Mouse (Mus musculus) megakaryocyte, embryonic 14.5 days (primary cell): ENCODE data around the gene Gm9376. TPM values are rescaled to one million over a fixed set of nuclear protein-coding genes. Genes with fewer than 3 reads are reported as not detected.
A peak's percentile ranks its signal among the peaks of the same experiment; 100 is the strongest.

Experiments
- H3K27me3 ChIP-seq: replicated peaks from 2 replicates; pipeline ENCODE3; 2012; ENCODE audit warnings: inconsistent platforms
- H3K36me3 ChIP-seq: replicated peaks from 2 replicates; pipeline ENCODE3; 2012; ENCODE audit warnings: low read length, inconsistent platforms, mixed read lengths
- H3K4me1 ChIP-seq: 2 replicates; pipeline ENCODE4 v1.6.1; 2012; ENCODE audit warnings: inconsistent platforms
- H3K4me3 ChIP-seq: replicated peaks from 2 replicates; pipeline ENCODE3; 2012; ENCODE audit warnings: moderate library complexity, mild to moderate bottlenecking, inconsistent platforms
- H3K9me3 ChIP-seq: 2 replicates; pipeline ENCODE4 v1.6.1; 2012; ENCODE audit warnings: inconsistent platforms
- FLI1 ChIP-seq: IDR thresholded peaks from 2 replicates; pipeline ENCODE4 v1.6.1; 2012; ENCODE audit warnings: low read length, inconsistent platforms, mixed read lengths
- GATA1 ChIP-seq: IDR thresholded peaks from 3 replicates; pipeline ENCODE4 v1.6.1; 2012; ENCODE audit warnings: mixed read lengths, low read length, inconsistent platforms, borderline replicate concordance
- polyA plus RNA-seq: library from polyadenylated mRNA; stranded (reverse); fragments of >175 nt; gene quantifications from 2 replicates; pipeline ENCODE4 v1.2.3, GENCODE M21; 2012; ENCODE audit warnings: low replicate concordance; ENCODE audit not compliant: insufficient read depth

Gm9376 gene
- polyA plus RNA-seq, 1 experiment = not detected

- Histone ChIP-seq H3K4me1 (peaks cover 40% of the 10 kb centered on the region), H3K4me3 (peak overlapping the region; percentile 90), H3K27me3 (peaks cover 91% of the 10 kb centered on the region), H3K36me3 (no peaks in the 10 kb centered on the region), H3K9me3 (0 out of 2 replicates have a peak, but pooled peaks cover 12% of the 10 kb centered on the region)
- TF ChIP-seq GATA1 (no peak), FLI1 (no peak)
These were observed 30.5 kb upstream of the Gm9376 start for GRCm38 (mm10) chr14:118235973-118236885.

GRCm38 (mm10) chr14:118236886-118237289 is 29.9 kb upstream of the Gm9376 start, which contains the start of gene Sox21:
TSS of gene Sox21 (minus strand) at chr14:118237030.
- peaks cover 84% of the 10 kb centered on the region for H3K27me3 ChIP-seq

GRCm38 (mm10) chr14:118237786-118238185 is 29.0 kb upstream of the Gm9376 start:
- TF ChIP-seq GATA1 (no peak), FLI1 (no peak)
- no peaks in the 10 kb centered on the region for H3K36me3 ChIP-seq
- H3K27me3 ChIP-seq = peaks cover 75% of the 10 kb centered on the region
- H3K4me3 ChIP-seq = no peak overlapping the region
- peaks cover 33% of the 10 kb centered on the region for H3K4me1 ChIP-seq
- 0 out of 2 replicates have a peak, but pooled peaks cover 12% of the 10 kb centered on the region for H3K9me3 ChIP-seq

More at GRCm38 (mm10) chr14:118236886-118237289, 29.9 kb upstream of the Gm9376 start, which contains the start of gene Sox21:
- 0 out of 2 replicates have a peak, but pooled peaks cover 12% of the 10 kb centered on the region for H3K9me3 ChIP-seq
- TF ChIP-seq FLI1 (no peak), GATA1 (no peak)
- H3K4me1 ChIP-seq = peaks cover 34% of the 10 kb centered on the region
- no peaks in the 10 kb centered on the region for H3K36me3 ChIP-seq
- peak within 1 kb of the TSS; percentile 90 for H3K4me3 ChIP-seq

GRCm38 (mm10) chr14:118239351-118239750 is 27.4 kb upstream of the Gm9376 start:
- H3K27me3 ChIP-seq = peaks cover 65% of the 10 kb centered on the region
- H3K9me3 ChIP-seq = 0 out of 2 replicates have a peak, but pooled peaks cover 8% of the 10 kb centered on the region
- no peak overlapping the region for H3K4me3 ChIP-seq
- H3K36me3 ChIP-seq = no peaks in the 10 kb centered on the region
- peaks cover 30% of the 10 kb centered on the region for H3K4me1 ChIP-seq
- no peak for TF ChIP-seq FLI1
- TF ChIP-seq GATA1 = no peak

GRCm38 (mm10) chr14:118241416-118241815 is 25.3 kb upstream of the Gm9376 start:
- Histone ChIP-seq H3K9me3 (0 out of 2 replicates have a peak, but pooled peaks cover 5% of the 10 kb centered on the region), H3K36me3 (no peaks in the 10 kb centered on the region), H3K4me1 (peaks cover 10% of the 10 kb centered on the region), H3K4me3 (no peak overlapping the region), H3K27me3 (peaks cover 49% of the 10 kb centered on the region)
- TF ChIP-seq GATA1 (no peak), FLI1 (no peak)

- no peak for TF ChIP-seq FLI1
- no peak for TF ChIP-seq GATA1
- Histone ChIP-seq H3K4me1 (no peaks in the 10 kb centered on the region), H3K27me3 (peaks cover 4% of the 10 kb centered on the region), H3K36me3 (no peaks in the 10 kb centered on the region), H3K9me3 (peaks cover 12% of the 10 kb centered on the region), H3K4me3 (no peak overlapping the region)
These were observed 13.4 kb upstream of the Gm9376 start for GRCm38 (mm10) chr14:118253381-118253780.

GRCm38 (mm10) chr14:118268849-118269248 is 2.1 kb downstream of the Gm9376 start:
- Histone ChIP-seq H3K9me3 (no peaks in the 10 kb centered on the region), H3K4me1 (no peaks in the 10 kb centered on the region), H3K36me3 (no peaks in the 10 kb centered on the region), H3K27me3 (no peaks in the 10 kb centered on the region), H3K4me3 (no peak overlapping the region)
- no peak for TF ChIP-seq FLI1
- no peak for TF ChIP-seq GATA1

GRCm38 (mm10) chr14:118272594-118273555 is 6.1 kb downstream of the Gm9376 start:
- no peaks in the 10 kb centered on the region for H3K36me3 ChIP-seq

More at GRCm38 (mm10) chr14:118272594-118273555, 6.1 kb downstream of the Gm9376 start:
- Histone ChIP-seq H3K4me1 (no peaks in the 10 kb centered on the region), H3K9me3 (no peaks in the 10 kb centered on the region), H3K27me3 (no peaks in the 10 kb centered on the region), H3K4me3 (no peak overlapping the region)
- TF ChIP-seq GATA1 (no peak), FLI1 (no peak)
